Mouse (Mus musculus) heart, postnatal 36 days (tissue): ENCODE data around the gene Gm2163. TPM values are rescaled to one million over a fixed set of nuclear protein-coding genes. Genes with fewer than 3 reads are reported as not detected.
"Not testable (repeated sequence)": the region's sequence is repeated elsewhere in the genome, so short reads cannot be mapped to it uniquely, and the experiment has no call there.

Experiments
- DNase-seq, 2 experiments: peaks; one replicate each; pipeline ENCODE4 v3.0.0; 2021 to 2022
- intact Hi-C: fragments of 180-260 bp; cut with DNase I; formaldehyde crosslinking; loops from one replicate; pipeline ENCODE4 v1.15.1; 2025
- total RNA-seq, 2 experiments: library from RNA; stranded (reverse); gene quantifications; 2 replicates each; pipeline ENCODE4 v1.2.3; 2021

Gm2163 gene
- not detected for total RNA-seq

DNA sequence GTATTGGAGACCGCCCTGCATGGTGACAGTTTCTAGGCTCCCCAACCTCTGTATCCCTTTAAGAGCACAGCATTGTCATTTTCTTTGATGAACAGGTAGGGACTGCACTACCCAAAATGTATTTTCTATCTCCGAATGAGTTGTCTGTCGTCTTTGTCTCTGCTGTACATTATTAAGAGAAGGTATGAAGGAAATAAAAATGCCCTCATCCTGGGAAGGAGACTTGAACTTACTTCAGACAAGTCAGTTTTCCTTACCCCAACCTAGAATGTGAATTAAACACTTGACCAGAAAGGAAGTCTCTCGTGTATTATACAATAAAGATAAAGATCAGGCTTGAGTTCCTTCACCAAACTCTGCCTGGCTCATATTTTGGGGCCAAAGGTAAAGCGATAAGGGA, at the start of gene Gm2163:
Gm2163 (plus strand) TSS at position 301 of the 400 bp plus-strand sequence.
- intact Hi-C loops, result not testable (repeated sequence)

DNA sequence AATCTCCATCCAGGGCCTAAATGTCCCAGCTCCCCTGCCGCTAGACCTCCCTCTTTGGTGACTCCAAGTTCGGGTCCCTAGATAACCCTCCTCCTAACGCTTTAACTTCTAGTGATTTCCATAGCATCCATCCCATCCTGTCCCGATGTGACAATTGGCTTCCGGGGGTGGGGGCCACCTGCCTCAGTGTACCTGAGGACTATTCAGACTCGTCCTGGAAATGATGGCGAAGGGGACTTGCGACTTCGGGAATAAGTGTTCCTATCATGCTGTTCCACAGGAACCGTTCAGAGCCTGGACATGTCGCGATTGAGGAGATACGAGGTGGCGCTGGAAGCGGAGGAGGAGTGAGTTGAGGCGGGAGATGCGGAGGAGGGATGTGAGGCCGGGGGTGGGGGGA, 27.5 kb upstream of the Gm2163 start, which contains the start of gene Gm21586:
Gm21586 (plus strand) TSS at position 301 of the 400 bp plus-strand sequence.
- intact Hi-C loops, DNase-seq: not testable (repeated sequence)

More for the DNA sequence above, at the start of gene Gm2163:
- not testable (repeated sequence) for DNase-seq

DNA sequence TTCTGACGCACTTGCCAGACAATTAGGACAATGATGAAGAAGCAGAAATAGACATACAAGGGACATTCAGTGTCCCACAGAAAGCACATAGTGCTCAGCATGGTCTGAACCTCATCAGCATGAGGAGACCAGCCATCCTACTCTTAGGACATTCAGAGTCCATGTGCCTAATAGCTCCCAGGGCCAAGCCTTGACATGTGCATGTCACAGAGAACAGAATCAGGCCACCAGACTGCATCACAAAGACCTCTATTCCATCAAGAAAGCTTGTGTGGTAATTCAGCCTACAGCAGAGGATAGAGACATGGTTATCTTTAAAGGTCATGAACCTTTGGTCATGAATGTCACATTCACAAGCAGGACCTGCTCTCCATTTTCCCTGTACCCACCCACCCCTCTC, 61.5 kb downstream of the Gm2163 start, which contains the start of gene Fam205a2:
Fam205a2 (minus strand) TSS at position 101 of the 400 bp plus-strand sequence.
- DNase-seq, intact Hi-C loops: not testable (repeated sequence)

DNA sequence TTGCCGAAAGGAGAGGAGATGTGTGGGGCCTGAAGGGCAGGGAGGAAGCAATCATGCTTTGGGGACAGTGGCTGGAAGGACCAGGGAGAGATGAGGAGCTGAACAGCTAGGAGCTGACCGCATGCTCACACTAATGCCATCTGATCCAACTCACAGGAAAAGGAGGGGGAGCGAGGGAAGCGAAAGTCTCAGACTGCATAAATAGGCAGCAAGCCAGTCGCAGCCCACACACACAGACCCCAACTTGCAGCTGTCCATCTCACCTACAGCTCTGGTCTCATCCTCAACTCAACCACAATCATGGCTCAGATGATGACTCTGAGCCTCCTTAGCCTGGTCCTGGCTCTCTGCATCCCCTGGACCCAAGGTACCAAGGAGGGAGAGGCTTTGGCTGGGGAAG, 145.3 kb downstream of the Gm2163 start, which contains the start of gene Gm10591:
Gm10591 (plus strand) TSS at position 301 of the 400 bp plus-strand sequence.
- intact Hi-C loops, DNase-seq: not testable (repeated sequence)

DNA sequence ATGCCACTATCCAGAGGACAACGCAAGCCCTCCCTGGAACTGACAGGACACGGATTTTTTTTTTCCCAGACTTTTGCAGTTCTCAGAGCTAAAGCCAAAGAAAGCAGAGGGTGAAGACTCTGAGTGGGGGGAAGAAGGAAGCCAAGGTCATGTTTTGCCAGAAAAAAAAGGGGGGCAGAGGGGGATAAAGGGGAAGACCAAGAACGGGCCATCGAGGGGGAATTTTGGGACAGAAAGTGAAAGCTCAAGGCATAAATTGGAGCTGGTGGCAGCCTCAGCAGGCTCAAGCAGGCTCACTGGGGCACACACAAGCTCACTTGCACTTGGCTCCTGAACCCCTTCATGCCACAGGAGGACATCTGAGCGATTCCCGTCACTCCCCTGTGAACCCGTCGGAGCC, 162.9 kb downstream of the Gm2163 start, which contains the start of gene Gm2564:
Gm2564 (plus strand) TSS at position 301 of the 400 bp plus-strand sequence.
- intact Hi-C loops, DNase-seq: not testable (repeated sequence)

Other genes with a start within 250 kb of the Gm2163 start
- gene Gm10600, start 226.1 kb upstream of the Gm2163 start, total RNA-seq, result under 1 TPM in 1 of 2 experiments, not detected in 1; 0.36 TPM
- gene Ccl21b, start 211.0 kb upstream of the Gm2163 start, total RNA-seq, result not detected
- not detected for gene Gm21953, start 172.5 kb upstream of the Gm2163 start, total RNA-seq
- not detected for gene Fam205a3, start 148.4 kb upstream of the Gm2163 start, total RNA-seq
- gene Gm21586, start 27.4 kb upstream of the Gm2163 start, total RNA-seq, result not detected
- not detected for gene Fam205a2, start 61.4 kb downstream of the Gm2163 start, total RNA-seq
- gene Gm10591, start 145.4 kb downstream of the Gm2163 start, total RNA-seq, result not detected
- 1 to 10 TPM; 2.4 to 3.0 TPM for gene Gm2564, start 163.0 kb downstream of the Gm2163 start, total RNA-seq
- gene Ccl27b, start 188.5 kb downstream of the Gm2163 start, total RNA-seq, result not detected
- gene Il11ra2, start 195.1 kb downstream of the Gm2163 start, total RNA-seq, result under 1 TPM in 1 of 2 experiments, not detected in 1; 0.27 TPM